Mouse (Mus musculus) hindbrain, postnatal 0 days (tissue): Measurements from ENCODE around the gene Igbp1. TPM values are rescaled to one million over a fixed set of nuclear protein-coding genes. Genes with fewer than 3 reads are reported as not detected.

Experiments used
- ATAC-seq: fragments of 200-750 bp; cut with Nextera tagmentation; 2 replicates; pipeline ENCODE4 v1.8.0; 2017; ENCODE audit warnings: mild to moderate bottlenecking, moderate TSS enrichment, moderate library complexity
- DNase-seq: peaks from one replicate; pipeline ENCODE4 v3.0.0-alpha.2; 2015; ENCODE audit warnings: low spot score
- H3K27ac ChIP-seq: fragments of 300-500 bp; sonication (generic); 2 replicates; pipeline ENCODE4 v1.5.1; 2014; ENCODE audit warnings: mild to moderate bottlenecking
- H3K27me3 ChIP-seq: fragments of 300-500 bp; sonication (generic); 2 replicates; pipeline ENCODE4 v1.6.1; 2014; ENCODE audit warnings: low read length, mixed read lengths; ENCODE audit not compliant: insufficient read depth
- H3K36me3 ChIP-seq: fragments of 300-500 bp; sonication (generic); 2 replicates; pipeline ENCODE4 v1.6.1; 2014; ENCODE audit warnings: low read length, mixed read lengths; ENCODE audit not compliant: insufficient read depth
- H3K4me1 ChIP-seq: fragments of 300-500 bp; sonication (generic); 2 replicates; pipeline ENCODE4 v1.6.1; 2014; ENCODE audit warnings: antibody characterized with exemption, low read length, mixed read lengths; ENCODE audit not compliant: insufficient read depth
- H3K4me2 ChIP-seq: fragments of 300-500 bp; sonication (generic); 2 replicates; pipeline ENCODE4 v1.6.1; 2014; ENCODE audit warnings: low read depth, mild to moderate bottlenecking, low read length, moderate library complexity, mixed read lengths
- H3K4me3 ChIP-seq: fragments of 300-500 bp; sonication (generic); 2 replicates; pipeline ENCODE4 v1.5.1; 2014; ENCODE audit warnings: low read length
- H3K9ac ChIP-seq: fragments of 300-500 bp; sonication (generic); replicated peaks from 2 replicates; pipeline ENCODE4 v1.6.1; 2014; ENCODE audit warnings: mild to moderate bottlenecking, low read length, moderate library complexity, mixed read lengths
- H3K9me3 ChIP-seq: fragments of 300-500 bp; sonication (generic); 2 replicates; pipeline ENCODE4 v1.6.1; 2016; ENCODE audit warnings: low read length, mixed read lengths
- CTCF ChIP-seq: IDR thresholded peaks from 2 replicates; pipeline ENCODE4 v1.5.1; 2016; ENCODE audit warnings: antibody characterized with exemption, control low read depth, low read depth
- WGBS: fragments of 180-500 bp; shearing (Covaris S2); extraction: QIAGEN DNeasy Blood & Tissue Kit; methylation state at CpG from one replicate; pipeline ENCODE4 v1.1.7; 2014; 5-methylcytosine and 5-hydroxymethylcytosine counted together
- polyA plus RNA-seq: library from polyadenylated mRNA; unstranded; fragments of >200 nt; fragmentation: Nextera tagmentation; extraction: Ambion mirVana; gene quantifications from 2 replicates; pipeline ENCODE4 v1.2.1, GENCODE M21; 2015
- total RNA-seq: library from RNA; depleted of rRNA; stranded (reverse); fragments of >200 nt; gene quantifications from 2 replicates; pipeline ENCODE4 v1.2.3, GENCODE M21; 2014

The Igbp1 gene
- total and polyA plus RNA-seq, 2 experiments from 2014 or later, result 28.8 to 35.2 TPM

DNA sequence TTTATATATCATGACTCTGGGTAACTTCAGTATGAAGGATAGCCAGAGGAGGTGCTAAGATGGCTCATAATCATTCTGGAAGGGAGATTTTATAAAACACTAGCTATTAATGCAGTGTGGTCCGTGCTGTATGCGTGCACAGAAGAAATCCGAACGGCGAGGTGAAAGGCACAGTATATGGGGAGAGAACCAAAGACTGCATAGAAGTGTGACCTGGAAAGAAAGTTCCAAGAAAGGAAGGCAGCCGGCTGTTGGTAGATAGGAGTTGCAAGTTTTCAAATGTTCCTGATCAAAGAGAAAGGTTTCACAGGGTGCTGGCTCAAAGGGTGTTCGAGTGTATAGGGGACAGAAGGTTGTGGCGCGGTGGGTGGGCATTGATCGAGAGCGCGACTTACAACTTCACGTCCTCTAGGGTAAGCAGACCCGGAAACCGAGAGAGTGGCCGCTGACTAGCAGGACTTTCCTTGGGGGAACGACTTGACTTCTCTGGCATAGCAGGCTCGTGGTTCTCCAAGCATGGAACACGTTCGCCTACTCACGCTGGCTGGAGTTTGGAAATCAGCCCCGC lies 507 bp upstream of the Igbp1 start:
- WGBS, result 42% methylated on average over 22 of the region's 22 CpGs
- no peak overlapping the region for H3K9ac ChIP-seq
- DNase-seq (no peak), ATAC-seq (no peak; the same call in 1 of the 2 replicates)
- no peak for TF ChIP-seq CTCF
- peak overlapping the region; percentile 68 for H3K4me2 ChIP-seq
- peak overlapping the region; percentile 65 for H3K4me3 ChIP-seq
- H3K4me1 ChIP-seq, result no peaks in the 10 kb centered on the region
- H3K27me3 ChIP-seq, result no peaks in the 10 kb centered on the region
- H3K36me3 ChIP-seq, result 0 out of 2 replicates have a peak, but pooled peaks cover 5% of the 10 kb centered on the region
- no peak overlapping the region for H3K27ac ChIP-seq
- H3K9me3 ChIP-seq, result no peaks in the 10 kb centered on the region

DNA sequence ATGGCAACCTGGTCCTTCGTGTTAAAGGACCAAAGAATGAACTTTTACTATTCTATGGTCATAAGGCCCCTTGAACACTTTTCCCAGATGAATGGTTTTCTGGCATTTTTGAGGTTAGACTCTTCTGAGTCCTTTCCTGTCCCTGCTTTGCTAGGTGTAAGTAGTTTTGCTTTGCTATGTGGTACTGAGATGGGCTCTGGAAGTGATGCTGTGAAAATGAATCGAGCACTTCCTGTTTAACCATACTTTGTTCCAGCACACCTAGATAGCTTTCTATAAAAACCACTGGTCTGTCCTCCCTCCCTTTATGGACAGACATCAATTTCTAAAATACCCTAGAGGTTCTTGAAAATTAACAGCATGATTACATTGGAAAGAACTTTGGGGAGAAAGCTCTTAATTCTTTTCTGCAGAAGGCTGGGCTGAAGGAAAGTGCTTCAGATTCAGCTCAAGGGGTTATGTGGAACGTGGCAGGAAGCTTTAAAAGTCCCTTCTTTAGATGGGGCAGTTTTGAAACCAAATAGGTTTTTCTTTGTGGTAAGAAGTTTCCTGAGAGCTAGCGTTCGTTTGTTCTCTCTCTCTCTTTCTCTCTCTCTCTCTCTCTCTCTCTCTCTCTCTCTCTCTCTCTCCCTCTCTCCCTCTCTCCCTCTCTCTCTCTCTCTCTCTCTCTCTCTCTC lies 10.2 kb downstream of the Igbp1 start:
- ATAC-seq, result no peak
- Histone ChIP-seq H3K4me1 (no peaks in the 10 kb centered on the region), H3K27ac (no peak overlapping the region), H3K4me2 (no peak overlapping the region), H3K27me3 (no peaks in the 10 kb centered on the region), H3K9ac (no peak overlapping the region), H3K4me3 (no peak overlapping the region), H3K36me3 (no peaks in the 10 kb centered on the region), H3K9me3 (no peaks in the 10 kb centered on the region)
- no peak for TF ChIP-seq CTCF
- DNase-seq, result no peak
- 80% methylated on average over 5 of the region's 5 CpGs for WGBS

DNA sequence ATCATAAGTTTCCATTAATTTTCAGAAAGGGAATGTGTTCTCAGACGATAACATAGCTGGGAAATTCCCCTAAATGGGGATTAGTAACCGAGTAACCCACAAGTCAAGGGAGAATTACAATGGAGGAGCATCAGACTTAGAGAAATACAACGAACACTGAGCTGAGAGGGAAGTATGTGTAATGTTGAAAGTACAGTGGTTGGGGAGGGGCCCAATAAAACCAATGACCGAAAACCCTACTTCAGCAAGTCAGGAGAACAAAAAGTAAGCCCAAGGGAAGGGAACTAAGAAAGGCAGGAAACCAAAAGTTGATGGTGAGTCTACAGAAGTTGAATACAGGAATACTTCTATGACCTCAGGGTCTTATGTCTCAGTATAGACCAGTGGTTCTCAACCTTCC lies 14.1 kb downstream of the Igbp1 start:
- DNase-seq, result no peak
- no peak overlapping the region for H3K9ac ChIP-seq
- H3K36me3 ChIP-seq, result no peaks in the 10 kb centered on the region
- no peak overlapping the region for H3K4me2 ChIP-seq
- no peak for ATAC-seq
- H3K4me1 ChIP-seq, result no peaks in the 10 kb centered on the region
- 83% methylated on average over 4 of the region's 4 CpGs for WGBS
- H3K4me3 ChIP-seq, result no peak overlapping the region
- H3K27ac ChIP-seq, result no peak overlapping the region
- H3K27me3 ChIP-seq, result no peaks in the 10 kb centered on the region
- no peaks in the 10 kb centered on the region for H3K9me3 ChIP-seq
- TF ChIP-seq CTCF, result no peak

DNA sequence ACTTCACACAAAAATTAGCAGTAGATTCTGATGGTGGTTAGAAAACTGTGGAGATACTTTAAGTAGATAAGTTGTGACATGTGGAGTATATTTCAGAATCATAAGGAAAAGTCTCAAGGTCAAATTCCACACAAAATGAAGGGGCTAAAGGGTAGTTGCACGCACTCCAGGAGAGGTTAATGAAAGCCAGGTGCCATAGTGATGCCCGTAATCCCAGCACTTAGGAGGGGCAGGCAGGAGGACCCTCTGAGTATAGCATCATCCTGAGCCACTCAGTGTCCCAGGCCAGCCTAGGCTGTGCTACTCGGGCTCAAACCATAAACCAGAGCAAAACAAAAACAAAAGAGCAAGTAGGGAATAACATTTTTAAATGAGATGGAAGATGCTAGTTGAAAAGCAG lies 15.8 kb downstream of the Igbp1 start:
- TF ChIP-seq CTCF, result no peak
- H3K27ac ChIP-seq, result no peak overlapping the region
- no peak overlapping the region for H3K9ac ChIP-seq
- 89% methylated on average over 3 of the region's 3 CpGs for WGBS
- ATAC-seq (no peak), DNase-seq (no peak)
- no peaks in the 10 kb centered on the region for H3K36me3 ChIP-seq
- no peaks in the 10 kb centered on the region for H3K4me1 ChIP-seq
- no peaks in the 10 kb centered on the region for H3K9me3 ChIP-seq
- no peak overlapping the region for H3K4me3 ChIP-seq
- H3K27me3 ChIP-seq, result no peaks in the 10 kb centered on the region
- no peak overlapping the region for H3K4me2 ChIP-seq

GRCm38 (mm10) chrX:100516683-100517082 lies 22.6 kb downstream of the Igbp1 start:
- Histone ChIP-seq H3K4me3 (no peak overlapping the region), H3K9me3 (no peaks in the 10 kb centered on the region), H3K27me3 (no peaks in the 10 kb centered on the region), H3K27ac (no peak overlapping the region), H3K4me1 (no peaks in the 10 kb centered on the region), H3K4me2 (no peak overlapping the region), H3K36me3 (no peaks in the 10 kb centered on the region), H3K9ac (no peak overlapping the region)
- no peak for ATAC-seq
- TF ChIP-seq CTCF, result no peak
- WGBS, result 83% methylated on average over 3 of the region's 3 CpGs
- no peak for DNase-seq

GRCm38 (mm10) chrX:100517626-100518025 lies 23.5 kb downstream of the Igbp1 start:
- Histone ChIP-seq H3K4me1 (no peaks in the 10 kb centered on the region), H3K36me3 (no peaks in the 10 kb centered on the region), H3K4me3 (no peak overlapping the region), H3K9ac (no peak overlapping the region), H3K27me3 (no peaks in the 10 kb centered on the region), H3K27ac (no peak overlapping the region), H3K4me2 (no peak overlapping the region), H3K9me3 (no peaks in the 10 kb centered on the region)
- TF ChIP-seq CTCF, result no peak
- WGBS, result 86% methylated on average over 6 of the region's 6 CpGs
- no peak for ATAC-seq
- DNase-seq, result no peak

- H3K4me2 ChIP-seq, result no peak overlapping the region
- no peaks in the 10 kb centered on the region for H3K4me1 ChIP-seq
- ATAC-seq (no peak), DNase-seq (no peak)
- H3K4me3 ChIP-seq, result no peak overlapping the region
- H3K9me3 ChIP-seq, result no peaks in the 10 kb centered on the region
- TF ChIP-seq CTCF, result no peak
- H3K27ac ChIP-seq, result no peak overlapping the region
- no peaks in the 10 kb centered on the region for H3K27me3 ChIP-seq
- no peaks in the 10 kb centered on the region for H3K36me3 ChIP-seq
- H3K9ac ChIP-seq, result no peak overlapping the region
- WGBS, result 98% methylated on average over 2 of the region's 2 CpGs
Observed at GRCm38 (mm10) chrX:100518532-100518931, 24.4 kb downstream of the Igbp1 start.
